Mouse (Mus musculus): ENCODE results near the gene Olfr547.

Olfr547 gene

DNA sequence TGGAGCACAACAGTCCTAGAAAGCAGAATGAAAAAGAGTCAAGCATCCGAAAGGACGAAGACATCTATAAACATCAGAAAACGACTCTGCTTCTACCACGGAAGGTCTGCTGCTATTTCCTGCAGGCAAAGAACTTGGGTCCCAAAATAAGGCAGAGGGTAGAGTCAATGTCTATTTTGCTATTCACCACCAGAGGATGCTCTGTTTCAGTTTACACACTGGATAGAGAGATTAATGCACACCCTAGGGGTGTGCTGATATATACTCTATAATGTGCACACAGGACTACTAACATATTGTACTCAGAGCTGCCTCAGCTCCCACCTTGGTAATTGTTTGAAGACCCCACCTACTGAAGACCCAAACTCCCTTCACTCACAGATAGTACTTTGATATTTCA is 31.7 kb downstream of the Olfr547 start:
- DNase-seq (ENCODE audit: low spot score): no peak

DNA sequence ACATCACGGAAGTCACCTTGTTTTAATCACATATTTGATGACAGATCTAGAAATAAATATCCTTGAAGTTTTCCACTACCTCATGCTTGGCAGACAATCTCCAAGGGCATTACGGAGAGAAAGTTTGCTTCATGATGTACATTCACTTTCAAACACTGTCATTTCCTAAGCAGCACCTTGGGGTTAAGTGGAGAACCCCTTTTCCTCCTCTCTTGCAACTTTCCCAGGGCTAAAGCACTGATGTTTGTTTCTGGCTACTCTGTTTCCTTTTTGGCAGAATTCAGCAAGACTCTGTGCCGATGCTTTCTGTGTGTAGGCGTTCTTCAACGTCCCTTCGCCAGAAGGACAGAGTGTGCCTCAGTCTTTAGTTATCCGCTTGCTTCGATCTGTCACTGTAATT is 36.6 kb downstream of the Olfr547 start, which contains the start of gene Olfr550:
Gene Olfr550, plus strand, starts transcription at position 301 of the 400 bp plus-strand sequence.
- no peak for DNase-seq (ENCODE audit: low spot score)

DNA sequence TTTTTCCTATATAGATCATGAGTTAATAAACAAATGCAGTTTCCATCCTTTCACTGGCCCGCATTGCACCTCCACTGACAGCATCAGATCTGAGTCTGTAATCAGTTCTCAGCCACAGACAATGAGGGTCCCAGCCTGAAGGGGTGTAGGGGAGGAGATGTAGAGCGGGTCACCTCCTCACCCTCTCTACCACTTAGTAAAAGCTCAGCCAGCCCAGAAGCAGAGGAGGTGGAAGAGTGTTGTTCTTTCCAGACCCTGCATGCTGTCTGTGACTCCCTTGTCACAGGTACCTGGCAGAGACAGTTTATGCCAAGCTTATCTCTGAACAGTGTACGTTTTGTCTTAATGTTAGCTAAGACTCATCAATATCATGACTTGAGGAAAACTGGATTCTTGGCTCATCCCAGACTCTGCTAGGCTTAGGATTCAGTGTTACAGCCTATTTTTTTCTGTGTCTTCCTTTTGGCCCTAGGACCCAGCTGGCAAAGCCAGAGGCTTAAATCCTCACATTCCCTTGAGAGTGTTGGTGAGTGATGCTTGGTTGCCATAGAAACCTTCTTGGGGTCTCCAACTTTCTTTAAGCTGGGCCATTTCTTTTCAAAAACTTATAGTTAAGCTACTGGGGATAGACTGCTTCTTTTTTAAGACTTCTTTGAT is 38.8 kb downstream of the Olfr547 start:
- DNase-seq (ENCODE audit: low spot score): peak; percentile 43

DNA sequence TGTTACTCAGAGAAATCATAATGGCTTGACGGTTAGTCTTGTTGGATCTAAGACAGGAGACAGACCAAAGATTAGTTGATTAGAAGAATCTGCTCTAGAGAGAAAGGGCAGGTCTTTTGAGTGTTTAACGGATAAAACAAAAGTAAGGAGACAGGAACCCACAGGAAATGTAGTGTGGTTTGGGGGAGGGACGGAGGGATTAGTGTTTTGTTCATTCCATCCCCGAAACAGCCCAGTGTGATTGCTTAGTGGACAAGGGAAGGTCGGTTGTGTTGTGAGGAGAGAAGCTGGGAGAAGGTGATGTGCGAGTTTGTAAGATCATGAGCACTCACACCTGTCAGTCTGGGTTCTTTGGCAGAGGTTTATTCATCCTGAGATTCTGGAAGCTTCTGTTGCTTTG is 41.4 kb downstream of the Olfr547 start:
- DNase-seq (ENCODE audit: low spot score): no peak
